In the genomic region with DNA sequence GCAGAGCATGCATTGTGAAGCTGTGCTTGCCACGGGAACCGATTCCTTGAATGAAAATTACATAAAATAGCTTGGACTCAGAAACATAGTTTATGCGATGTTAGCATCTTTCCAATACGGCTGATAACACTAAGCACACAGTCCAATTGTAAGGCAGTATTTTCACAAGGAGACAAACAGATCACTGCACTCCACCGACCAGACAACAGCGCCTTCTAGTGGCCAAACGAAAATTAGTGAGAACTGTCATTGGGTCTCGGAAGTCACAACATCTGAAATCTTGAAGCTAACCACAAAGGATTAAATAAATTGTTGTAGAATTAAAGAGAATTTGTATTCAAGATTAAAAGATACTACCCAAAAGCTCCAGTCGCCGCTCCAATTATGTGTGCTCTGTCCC, we compare ENCODE assay signal across 9 mouse cellular contexts. TPM values are rescaled to one million over a fixed set of nuclear protein-coding genes. Genes with fewer than 3 reads are reported as not detected.
A peak's percentile ranks its signal among the peaks of the same experiment; 100 is the strongest.
DNase-seq lines count a peak whose midpoint lies in the region; ATAC-seq lines count a peak whose summit lies in the region.
"Had no signal": no experiment of that assay in that cellular context is flagged by ENCODE, and none has a peak within 500 bp of the region (broad histone marks: within the 10 kb centered on the region; RNA-seq: fewer than 3 reads in every experiment).

No protein-coding gene starts in this region.

- H3K4me1 ChIP-seq in forebrain, embryonic 13.5 days, result peaks cover 9% of the 10 kb centered on the region; the same call in 1 of the 2 replicates

- no peak overlapping the region for H3K9ac ChIP-seq in forebrain, embryonic 13.5 days
- H3K9ac ChIP-seq: stomach, embryonic 15.5 days had no signal

- intact Hi-C loops in left cerebral cortex, postnatal 4 days (cut with DNase I), result no loop called here

- H3K27ac ChIP-seq in forebrain, embryonic 13.5 days, result no peak overlapping the region
- H3K27ac ChIP-seq: stomach, embryonic 15.5 days had no signal

- H3K4me2 ChIP-seq in forebrain, embryonic 13.5 days, result no peak overlapping the region
- H3K4me2 ChIP-seq: stomach, embryonic 15.5 days had no signal

- peak; percentile 20 for DNase-seq in ovary, postnatal 10 days (ENCODE audit: low spot score)
- DNase-seq in ovary, adult 18-20 months (ENCODE audit: low spot score), result no peak
- DNase-seq in c-Kit-negative CD71-positive TER-119-positive erythroid progenitor cells, embryonic 14.5 days (ENCODE audit: low read depth, low spot score), result peak; percentile 26
- peak; percentile 61 for DNase-seq in hindlimb bud, embryonic 11.5 days (ENCODE audit: extremely low spot score, low read depth, low spot score)
- DNase-seq in left cerebral cortex, postnatal 4 days, result peak; percentile 59
- peak; percentile 78 for DNase-seq in ovary, postnatal 14 days (ENCODE audit: low spot score)
- DNase-seq in thymus, postnatal 36 days, result peak; percentile 34 to 52

- H3K36me3 ChIP-seq in forebrain, embryonic 13.5 days (ENCODE audit: poor library complexity, severe bottlenecking), result no peaks in the 10 kb centered on the region
- H3K36me3 ChIP-seq: stomach, embryonic 15.5 days had no signal

- H3K27me3 ChIP-seq in forebrain, embryonic 13.5 days, result no peaks in the 10 kb centered on the region
- H3K27me3 ChIP-seq: stomach, embryonic 15.5 days had no signal

- no peak overlapping the region for H3K4me3 ChIP-seq in forebrain, embryonic 13.5 days
- H3K4me3 ChIP-seq: stomach, embryonic 15.5 days had no signal

- ATAC-seq in forebrain, embryonic 13.5 days, result peak; percentile 26; the same call in 1 of the 2 replicates

- H3K9me3 ChIP-seq in forebrain, embryonic 13.5 days (replicated peaks), result no peaks in the 10 kb centered on the region
- H3K9me3 ChIP-seq: stomach, embryonic 15.5 days had no signal

- 31% methylated on average over 10 of the region's 10 CpGs for WGBS in forebrain, embryonic 13.5 days

RNA-seq across cellular contexts. Expression of a gene that starts 4.4 kb away (rescaled TPM):
- polyA plus RNA-seq in forebrain, embryonic 13.5 days (2015; fragmentation: Nextera tagmentation; extraction: Ambion mirVana), result 2.1 and 2.9 TPM in 2 replicates
- total RNA-seq in left cerebral cortex, postnatal 4 days (2021), result 1 to 10 TPM; 2.9 to 4.9 TPM
